Mouse (Mus musculus): ENCODE data around the gene Nelfcd. TPM values are rescaled to one million over a fixed set of nuclear protein-coding genes. Genes with fewer than 3 reads are reported as not detected.
A peak's percentile ranks its signal among the peaks of the same experiment; 100 is the strongest.

Gene Nelfcd
- polyA plus RNA-seq, 1 experiment from 2014 or later, result 117 TPM

- peak within 1 kb of the TSS; percentile 90 for H3K9ac ChIP-seq (ENCODE audit: low read depth, low read length)
- WGBS, result under 1% methylated on average over 48 of the region's 53 CpGs
- peak; percentile 98 for DNase-seq (ENCODE audit: low spot score)
- ATAC-seq (replicated peaks; ENCODE audit: low FRiP score), result peak; percentile 95
- peak within 1 kb of the TSS; percentile 91 for H3K4me2 ChIP-seq
- peak within 1 kb of the TSS; percentile 79 for H3K4me3 ChIP-seq (ENCODE audit: low read depth, low read length)
- peaks cover 14% of the 10 kb centered on the region for H3K36me3 ChIP-seq (ENCODE audit: control insufficient read depth, insufficient read depth, low read length)
- no peaks in the 10 kb centered on the region for H3K27me3 ChIP-seq (replicated peaks; ENCODE audit: control insufficient read depth, insufficient read depth, low read length)
- H3K4me1 ChIP-seq (replicated peaks; ENCODE audit: control insufficient read depth, insufficient read depth, low read length), result peaks cover 26% of the 10 kb centered on the region
- H3K27ac ChIP-seq (ENCODE audit: low read depth, low read length), result peak within 1 kb of the TSS; percentile 78
- H3K9me3 ChIP-seq (ENCODE audit: control insufficient read depth, low read length), result no peaks in the 10 kb centered on the region
Observed at GRCm38 (mm10) chr2:174472818-174473549, 57.4 kb downstream of the Nelfcd start, which contains the start of gene Prelid3b. Gene Prelid3b (minus strand): TSS chr2:174473081.

GRCm38 (mm10) chr2:174473550-174473927 lies 57.9 kb downstream of the Nelfcd start:
- Histone ChIP-seq H3K4me1 (replicated peaks; ENCODE audit: control insufficient read depth, insufficient read depth, low read length) (peaks cover 26% of the 10 kb centered on the region), H3K4me2 (peak overlapping the region; percentile 69), H3K9ac (ENCODE audit: low read depth, low read length) (peak overlapping the region; percentile 59), H3K4me3 (ENCODE audit: low read depth, low read length) (peak overlapping the region; percentile 79), H3K36me3 (ENCODE audit: control insufficient read depth, insufficient read depth, low read length) (peaks cover 9% of the 10 kb centered on the region), H3K27ac (ENCODE audit: low read depth, low read length) (peak overlapping the region; percentile 78), H3K9me3 (ENCODE audit: control insufficient read depth, low read length) (no peaks in the 10 kb centered on the region), H3K27me3 (replicated peaks; ENCODE audit: control insufficient read depth, insufficient read depth, low read length) (no peaks in the 10 kb centered on the region)
- DNase-seq (ENCODE audit: low spot score) (no peak), ATAC-seq (replicated peaks; ENCODE audit: low FRiP score) (no peak)
- 69% methylated on average over 5 of the region's 5 CpGs for WGBS

Other genes with a start within 250 kb of the Nelfcd start
- gene Gnas, start 131.5 kb upstream of the Nelfcd start, polyA plus RNA-seq (2014; fragmentation: Nextera tagmentation; extraction: Ambion mirVana), result 729 and 742 TPM in 2 replicates
- 7.3 and 7.7 TPM in 2 replicates for gene Gm20721, start 69.1 kb upstream of the Nelfcd start, polyA plus RNA-seq (2014; fragmentation: Nextera tagmentation; extraction: Ambion mirVana)
- 159 and 162 TPM in 2 replicates for gene Ctsz, start 23.2 kb downstream of the Nelfcd start, polyA plus RNA-seq (2014; fragmentation: Nextera tagmentation; extraction: Ambion mirVana)
- 43.5 and 51.9 TPM in 2 replicates for gene Tubb1, start 34.9 kb downstream of the Nelfcd start, polyA plus RNA-seq (2014; fragmentation: Nextera tagmentation; extraction: Ambion mirVana)
- gene Atp5e, start 48.3 kb downstream of the Nelfcd start, polyA plus RNA-seq (2014; fragmentation: Nextera tagmentation; extraction: Ambion mirVana), result 597 and 634 TPM in 2 replicates
- 156 and 162 TPM in 2 replicates for gene Prelid3b, start 57.3 kb downstream of the Nelfcd start, polyA plus RNA-seq (2014; fragmentation: Nextera tagmentation; extraction: Ambion mirVana)
- 0.01 TPM in 1 of 2 replicates, not detected in the other for gene Zfp831, start 227.7 kb downstream of the Nelfcd start, polyA plus RNA-seq (2014; fragmentation: Nextera tagmentation; extraction: Ambion mirVana)

Measured in liver, embryonic 11.5 days (tissue).